Mouse (Mus musculus): ENCODE results near the gene Enpp5.

- TF ChIP-seq CTCF (IDR thresholded peaks at IDR 0.05; ENCODE audit: low read depth, low read length) (no peak), POLR2A (IDR thresholded peaks at IDR 0.05; ENCODE audit: borderline replicate concordance, low read depth, low read length) (no peak)
Observed at GRCm38 (mm10) chr17:44108331-44108730, 29.7 kb downstream of the Enpp5 start.

Measured in bone marrow macrophage, adult 2 months (primary cell).